Mouse (Mus musculus): Measurements from ENCODE around the gene Cdc42.

Gene Cdc42

DNA sequence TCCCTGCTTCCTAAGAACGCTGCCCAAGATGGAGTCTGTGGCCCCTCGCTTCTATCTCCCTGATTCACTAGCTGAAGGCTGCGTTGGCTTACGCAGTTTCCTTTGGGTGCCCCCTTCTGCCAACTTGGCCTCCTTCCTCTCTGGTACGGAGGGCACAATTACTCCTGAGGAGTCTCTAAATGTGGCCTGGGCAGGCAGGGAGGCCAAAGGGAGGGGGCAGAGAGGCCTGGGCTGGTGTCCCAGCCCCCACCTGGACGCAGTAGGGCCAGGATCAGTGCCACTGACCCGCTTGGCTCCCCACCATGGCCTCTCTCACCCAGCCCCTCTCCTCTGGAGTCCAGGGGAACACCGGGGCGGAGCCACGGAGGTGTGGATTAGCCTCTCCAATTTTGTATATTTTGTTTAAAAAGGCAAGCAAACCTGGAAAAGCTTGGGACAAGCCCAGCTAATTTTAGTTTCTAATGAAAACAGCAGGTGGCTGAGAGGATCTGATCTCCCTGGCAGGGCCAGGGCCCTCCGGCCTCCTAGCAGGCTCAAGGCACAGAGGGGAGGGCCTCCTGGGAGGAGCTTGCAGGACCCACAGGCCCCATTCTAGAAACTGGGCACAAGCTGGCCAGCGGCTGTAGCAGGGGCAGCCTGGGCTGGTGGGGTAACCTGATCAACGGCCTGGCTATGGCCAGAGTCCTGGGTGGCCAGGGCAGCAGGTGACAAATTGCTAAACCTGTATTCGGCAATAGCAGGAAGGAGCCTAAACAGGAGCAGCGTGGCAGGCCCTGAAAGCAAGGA is 71.5 kb downstream of the Cdc42 start:
- DNase-seq (ENCODE audit: low spot score in 2 of 2) = no peak

DNA sequence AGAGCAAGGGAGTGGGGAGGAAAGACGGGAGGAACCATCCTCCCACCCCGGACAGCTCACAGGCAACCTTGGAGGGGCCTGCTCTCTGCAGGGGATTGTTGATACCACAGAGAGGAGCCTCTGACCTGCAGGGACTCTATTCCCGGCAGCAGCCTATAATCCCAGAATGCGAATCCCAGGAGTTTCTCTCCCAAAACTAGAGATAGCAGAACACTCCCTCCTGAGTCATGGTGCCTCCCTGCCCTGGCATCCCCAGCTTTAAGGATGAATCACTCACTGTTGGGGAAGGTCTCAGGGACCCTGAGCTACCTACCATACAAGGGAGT is 74.2 kb downstream of the Cdc42 start:
- no peak for DNase-seq (ENCODE audit: low spot score in 2 of 2)

DNA sequence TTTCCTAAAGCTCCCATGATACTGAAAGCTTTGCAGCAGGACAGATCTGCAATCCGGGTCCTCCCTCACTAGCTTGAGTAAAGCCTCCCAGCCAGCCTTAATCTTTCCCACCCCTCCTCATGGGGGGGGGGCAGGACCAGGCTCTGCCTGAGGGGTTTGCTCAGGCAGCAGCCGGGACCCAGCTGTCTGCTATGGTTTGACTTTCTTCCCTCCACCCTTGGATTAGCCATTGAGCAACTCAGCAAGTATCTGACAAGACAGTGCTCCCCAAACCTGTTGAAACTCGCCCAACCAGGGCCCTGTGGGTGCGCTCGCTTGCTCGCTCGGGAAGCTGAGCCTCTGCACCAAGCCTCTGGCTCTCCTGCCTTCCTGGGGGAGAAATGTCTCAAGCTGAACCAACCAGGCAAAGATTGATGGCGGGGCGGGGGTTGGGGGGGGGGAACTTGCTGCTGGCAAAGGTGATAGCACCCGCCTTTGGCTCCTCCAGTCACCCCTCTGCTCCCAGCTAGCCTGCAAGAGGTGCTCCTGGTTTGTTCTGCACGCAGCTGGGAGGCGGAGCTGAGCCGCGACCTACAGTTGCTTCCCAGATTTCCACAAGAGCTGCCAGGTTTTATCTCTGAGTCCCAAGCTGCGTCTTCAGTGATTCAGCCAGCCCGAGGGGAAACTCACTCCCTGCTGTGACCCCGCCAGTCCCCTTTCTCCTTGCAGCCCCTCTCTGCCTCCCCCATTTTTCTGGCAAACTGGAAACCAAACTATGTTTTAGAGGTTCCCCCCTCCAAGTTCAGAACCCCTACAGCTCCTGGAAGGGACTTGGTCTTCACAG is 74.7 kb downstream of the Cdc42 start:
- DNase-seq (ENCODE audit: low spot score in 2 of 2) = no peak

- no peak for DNase-seq (ENCODE audit: low spot score in 2 of 2)
These were observed 75.4 kb downstream of the Cdc42 start for GRCm38 (mm10) chr4:137282122-137282521.

GRCm38 (mm10) chr4:137281273-137281672 is 76.2 kb downstream of the Cdc42 start:
- DNase-seq (ENCODE audit: low spot score in 2 of 2) = no peak

DNA sequence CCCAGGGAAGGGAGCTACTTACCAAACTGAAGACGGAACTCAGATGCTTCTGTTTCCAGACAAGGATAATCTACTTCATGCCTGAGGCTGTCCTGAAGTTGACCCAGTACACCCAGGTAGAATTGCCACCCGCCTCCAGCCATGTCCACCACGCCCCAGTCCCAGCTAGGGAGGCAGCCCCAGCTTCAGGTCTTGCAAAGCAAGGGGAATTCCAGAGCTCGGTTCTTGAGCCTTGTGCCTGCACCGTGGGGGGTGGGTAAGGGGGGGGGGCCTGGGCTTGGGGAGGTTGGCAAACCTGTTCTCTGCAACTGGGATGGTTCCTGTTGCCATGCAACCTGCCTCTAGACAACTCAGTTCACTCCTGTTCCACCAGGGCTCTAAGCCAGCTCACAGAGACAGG is 78.2 kb downstream of the Cdc42 start:
- DNase-seq (ENCODE audit: low spot score in 2 of 2) = no peak

DNA sequence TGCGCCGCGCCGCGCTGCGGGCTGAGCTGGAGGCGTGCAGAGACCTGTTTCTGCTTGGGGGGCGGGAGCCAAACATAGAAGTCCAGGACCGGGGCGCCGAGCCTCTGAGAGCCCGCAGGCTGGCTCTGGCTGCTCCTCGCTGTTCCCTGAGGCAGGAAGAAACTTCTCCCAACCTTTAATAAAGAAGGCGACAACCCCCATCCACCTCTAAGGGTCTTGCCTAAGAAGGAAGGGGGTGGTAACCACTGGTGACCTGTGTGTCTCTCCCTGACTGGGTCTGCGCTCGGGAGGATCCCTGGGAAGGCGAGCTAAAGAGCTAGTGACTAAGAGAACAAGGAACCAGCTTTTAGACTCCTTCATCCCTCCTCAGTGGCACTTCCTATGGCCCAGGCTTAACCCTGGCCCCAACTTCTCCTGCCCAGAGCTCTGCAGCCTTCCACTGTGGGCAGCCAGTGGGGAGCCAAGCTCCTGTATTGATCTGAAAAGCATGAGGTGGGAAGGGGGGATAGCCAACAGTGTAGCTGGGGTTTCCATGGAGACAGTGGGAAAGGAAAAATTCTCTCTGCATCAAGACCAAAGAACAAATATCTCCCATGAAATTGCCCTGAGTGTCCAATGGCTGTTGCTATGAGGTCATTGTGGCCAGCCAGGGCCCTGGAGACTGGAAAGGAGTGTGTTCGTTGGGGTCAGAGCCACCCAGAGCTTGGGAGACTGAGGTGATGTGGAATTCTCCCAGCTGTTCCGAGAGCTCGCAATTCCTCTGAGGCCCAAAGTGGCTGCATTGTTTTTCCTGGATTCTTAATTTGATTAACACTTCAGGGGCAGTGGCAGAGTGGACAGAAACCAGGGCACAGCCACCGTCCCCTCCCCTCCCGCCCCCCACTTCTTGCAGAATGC is 79.1 kb downstream of the Cdc42 start:
- no peak for DNase-seq (ENCODE audit: low spot score in 2 of 2)

DNA sequence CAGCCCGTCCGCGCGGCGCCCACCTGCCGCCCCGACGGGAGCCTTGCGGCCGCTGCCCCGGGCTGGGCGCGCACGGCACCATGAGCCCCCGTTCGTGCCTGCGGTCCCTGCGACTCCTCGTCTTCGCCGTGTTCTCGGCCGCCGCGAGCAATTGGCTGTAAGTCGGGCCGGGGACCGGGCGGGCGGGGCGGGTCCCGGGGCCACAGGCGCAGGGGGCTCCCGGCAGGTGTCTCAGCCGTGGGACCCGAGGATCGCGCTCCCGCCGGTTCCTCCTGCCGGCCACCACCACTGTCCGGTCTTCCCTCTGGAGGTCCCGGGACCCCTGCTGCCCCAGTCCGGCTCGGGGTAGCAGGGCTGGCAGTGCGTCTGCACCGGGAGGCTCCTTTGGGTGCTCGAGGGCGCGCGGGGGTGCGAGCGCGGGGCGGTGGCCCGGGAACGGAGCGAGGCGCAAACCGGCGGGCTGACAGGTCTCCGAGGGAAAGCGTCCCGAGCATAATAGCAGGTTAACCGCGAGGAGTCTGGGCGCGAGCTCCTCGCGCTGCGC is 79.8 kb downstream of the Cdc42 start:
- no peak for DNase-seq (ENCODE audit: low spot score in 2 of 2)

GRCm38 (mm10) chr4:137277166-137277513 is 80.4 kb downstream of the Cdc42 start, which contains the start of gene Wnt4:
TSS of gene Wnt4 (plus strand) at chr4:137277489.
- DNase-seq (ENCODE audit: low spot score in 2 of 2) = no peak

GRCm38 (mm10) chr4:137276443-137277165 is 80.9 kb downstream of the Cdc42 start:
- DNase-seq (ENCODE audit: low spot score in 2 of 2) = no peak

GRCm38 (mm10) chr4:137274304-137274703 is 83.2 kb downstream of the Cdc42 start:
- no peak for DNase-seq (ENCODE audit: low spot score in 2 of 2)

- DNase-seq (ENCODE audit: low spot score in 2 of 2) = peak in 1 of 2 experiments; percentile 30
These were observed 85.7 kb downstream of the Cdc42 start for GRCm38 (mm10) chr4:137271856-137272255.

Measured in heart, adult 9 months (tissue).